Mouse (Mus musculus): Measurements from ENCODE around the gene Fam78a. TPM values are rescaled to one million over a fixed set of nuclear protein-coding genes. Genes with fewer than 3 reads are reported as not detected.

Fam78a gene
- polyA plus RNA-seq, 1 experiment from 2014 or later = 2.2 TPM

DNA sequence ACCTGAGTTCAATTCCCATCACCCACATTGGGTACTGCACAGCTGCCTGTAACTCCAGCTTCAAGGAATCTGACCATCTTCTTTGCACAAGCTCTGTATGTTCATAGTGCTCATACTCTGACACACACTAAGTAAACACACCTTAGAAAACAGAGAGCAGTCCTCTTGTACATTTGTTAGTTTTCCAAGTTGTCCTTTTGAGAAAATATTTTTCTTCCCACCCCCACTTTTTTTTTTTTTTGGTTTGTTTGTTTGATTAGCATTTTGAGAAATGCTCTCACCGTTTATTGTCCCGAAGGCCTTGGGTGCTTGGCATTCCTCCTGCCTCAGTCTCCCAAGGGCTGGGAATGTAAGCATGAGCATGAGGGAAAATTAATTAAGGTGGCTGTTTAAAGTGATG lies 76.3 kb downstream of the Fam78a start:
- no peak for DNase-seq (ENCODE audit: low spot score)
- 90% methylated on average over 2 of the region's 2 CpGs for WGBS
- Histone ChIP-seq H3K4me1 (no peaks in the 10 kb centered on the region), H3K9me3 (no peaks in the 10 kb centered on the region), H3K36me3 (replicated peaks) (peaks cover 97% of the 10 kb centered on the region), H3K27ac (replicated peaks) (no peak overlapping the region), H3K27me3 (replicated peaks; ENCODE audit: low read depth, poor library complexity, severe bottlenecking) (no peaks in the 10 kb centered on the region), H3K4me3 (no peak overlapping the region)

Small RNA genes lying within 50 kb of the gene (microRNA-seq; reads per million reads assigned to microRNA genes)
- gene Mir7674 = not detected

Other genes with a start within 250 kb of the Fam78a start
- gene Fibcd1, start 238.9 kb downstream of the Fam78a start, polyA plus RNA-seq (2016; fragmentation: Nextera tagmentation; extraction: Ambion mirVana) = 0.17 and 0.35 TPM in 2 replicates
- gene Lamc3, start 197.6 kb downstream of the Fam78a start, polyA plus RNA-seq (2016; fragmentation: Nextera tagmentation; extraction: Ambion mirVana) = 2.3 TPM in 2 replicates
- 89.0 and 93.2 TPM in 2 replicates for gene Aif1l, start 134.7 kb downstream of the Fam78a start, polyA plus RNA-seq (2016; fragmentation: Nextera tagmentation; extraction: Ambion mirVana)
- 120 and 121 TPM in 2 replicates for gene Nup214, start 110.4 kb downstream of the Fam78a start, polyA plus RNA-seq (2016; fragmentation: Nextera tagmentation; extraction: Ambion mirVana)
- gene Plpp7, start 10.7 kb upstream of the Fam78a start, polyA plus RNA-seq (2016; fragmentation: Nextera tagmentation; extraction: Ambion mirVana) = 4.7 and 5.7 TPM in 2 replicates
- gene Prrc2b, start 66.2 kb upstream of the Fam78a start, polyA plus RNA-seq (2016; fragmentation: Nextera tagmentation; extraction: Ambion mirVana) = 60.0 and 69.9 TPM in 2 replicates
- 22.4 and 22.5 TPM in 2 replicates for gene Pomt1, start 151.7 kb upstream of the Fam78a start, polyA plus RNA-seq (2016; fragmentation: Nextera tagmentation; extraction: Ambion mirVana)
- 74.7 and 84.0 TPM in 2 replicates for gene Uck1, start 175.3 kb upstream of the Fam78a start, polyA plus RNA-seq (2016; fragmentation: Nextera tagmentation; extraction: Ambion mirVana)
- gene Golga2, start 202.5 kb upstream of the Fam78a start, polyA plus RNA-seq (2016; fragmentation: Nextera tagmentation; extraction: Ambion mirVana) = 20.2 and 22.5 TPM in 2 replicates
- 522 and 535 TPM in 2 replicates for gene Swi5, start 203.2 kb upstream of the Fam78a start, polyA plus RNA-seq (2016; fragmentation: Nextera tagmentation; extraction: Ambion mirVana)